Comparison of ENCODE assay signal across 23 mouse cellular contexts in the genomic region with DNA sequence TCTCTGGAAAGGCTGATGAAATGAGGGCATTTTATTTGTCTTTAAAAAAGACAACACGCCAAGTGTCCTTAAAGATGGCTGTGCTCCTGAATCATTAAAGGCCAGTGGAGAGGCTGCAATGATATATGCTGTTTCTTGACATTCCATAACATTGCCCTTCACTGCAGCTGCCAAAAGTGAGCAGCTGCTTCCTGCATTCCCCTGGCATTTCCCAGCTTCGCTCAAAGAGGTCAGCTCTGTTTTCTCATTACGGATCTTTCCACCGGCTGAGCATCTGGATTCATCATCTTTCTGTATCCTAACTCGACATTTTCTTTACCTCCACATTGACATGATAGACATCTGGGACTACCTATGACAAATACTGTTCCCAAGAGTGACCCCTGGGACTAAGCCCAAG. TPM values are rescaled to one million over a fixed set of nuclear protein-coding genes. Genes with fewer than 3 reads are reported as not detected.
DNase-seq lines count a peak whose midpoint lies in the region; ATAC-seq lines count a peak whose summit lies in the region.
"Had no signal": no experiment of that assay in that cellular context is flagged by ENCODE, and none has a peak within 500 bp of the region (broad histone marks: within the 10 kb centered on the region; RNA-seq: fewer than 3 reads in every experiment).

No protein-coding gene starts in this region.

- no peaks in the 10 kb centered on the region for H3K36me3 ChIP-seq in embryonic facial prominence, embryonic 14.5 days (ENCODE audit: control insufficient read depth, insufficient read depth, low read length)
- no peaks in the 10 kb centered on the region for H3K36me3 ChIP-seq in embryonic facial prominence, embryonic 10.5 days (replicated peaks)
- no peaks in the 10 kb centered on the region for H3K36me3 ChIP-seq in hindbrain, embryonic 14.5 days (replicated peaks; ENCODE audit: control insufficient read depth, insufficient read depth)
- H3K36me3 ChIP-seq: embryonic facial prominence, embryonic 15.5 days; forebrain, embryonic 10.5 days; G1E; heart, embryonic 13.5 days; intestine, embryonic 15.5 days had no signal

- H3K4me3 ChIP-seq in embryonic facial prominence, embryonic 14.5 days (ENCODE audit: low read depth, low read length) = no peak overlapping the region
- H3K4me3 ChIP-seq in embryonic facial prominence, embryonic 10.5 days = no peak overlapping the region
- no peak overlapping the region for H3K4me3 ChIP-seq in hindbrain, embryonic 14.5 days (replicated peaks; ENCODE audit: low read length)
- H3K4me3 ChIP-seq: embryonic facial prominence, embryonic 15.5 days; erythroblast, embryonic 14.5 days; forebrain, embryonic 10.5 days; gastrocnemius, adult 2 months; heart, embryonic 13.5 days; intestine, embryonic 15.5 days had no signal

- H3K4me2 ChIP-seq in embryonic facial prominence, embryonic 14.5 days (ENCODE audit: low read depth, low read length) = no peak overlapping the region
- H3K4me2 ChIP-seq in hindbrain, embryonic 14.5 days (replicated peaks) = no peak overlapping the region
- H3K4me2 ChIP-seq: embryonic facial prominence, embryonic 15.5 days; heart, embryonic 13.5 days; intestine, embryonic 15.5 days had no signal

- H3K4me1 ChIP-seq in embryonic facial prominence, embryonic 14.5 days (ENCODE audit: control insufficient read depth, insufficient read depth, low read length) = no peaks in the 10 kb centered on the region
- no peaks in the 10 kb centered on the region for H3K4me1 ChIP-seq in embryonic facial prominence, embryonic 10.5 days
- H3K4me1 ChIP-seq in hindbrain, embryonic 14.5 days (replicated peaks; ENCODE audit: control insufficient read depth, insufficient read depth, low read length) = no peaks in the 10 kb centered on the region
- H3K4me1 ChIP-seq: embryonic facial prominence, embryonic 15.5 days; forebrain, embryonic 10.5 days; heart, embryonic 13.5 days; intestine, embryonic 15.5 days had no signal

- no peaks in the 10 kb centered on the region for H3K27me3 ChIP-seq in embryonic facial prominence, embryonic 14.5 days (replicated peaks; ENCODE audit: control insufficient read depth, insufficient read depth, low read length)
- no peaks in the 10 kb centered on the region for H3K27me3 ChIP-seq in embryonic facial prominence, embryonic 10.5 days (replicated peaks; ENCODE audit: low read depth, poor library complexity, severe bottlenecking)
- no peaks in the 10 kb centered on the region for H3K27me3 ChIP-seq in hindbrain, embryonic 14.5 days (ENCODE audit: control insufficient read depth, insufficient read depth, low read length)
- H3K27me3 ChIP-seq: embryonic facial prominence, embryonic 15.5 days; heart, embryonic 13.5 days; intestine, embryonic 15.5 days had no signal

- no peaks in the 10 kb centered on the region for H3K9me3 ChIP-seq in embryonic facial prominence, embryonic 14.5 days (ENCODE audit: control insufficient read depth, low read length)
- no peaks in the 10 kb centered on the region for H3K9me3 ChIP-seq in embryonic facial prominence, embryonic 10.5 days
- no peaks in the 10 kb centered on the region for H3K9me3 ChIP-seq in hindbrain, embryonic 14.5 days (ENCODE audit: control insufficient read depth, low read length)
- H3K9me3 ChIP-seq: embryonic facial prominence, embryonic 15.5 days; forebrain, embryonic 10.5 days; G1E; heart, embryonic 13.5 days; intestine, embryonic 15.5 days had no signal

- H3K27ac ChIP-seq in embryonic facial prominence, embryonic 14.5 days (replicated peaks; ENCODE audit: low read depth, low read length) = no peak overlapping the region
- H3K27ac ChIP-seq in embryonic facial prominence, embryonic 10.5 days (replicated peaks) = no peak overlapping the region
- H3K27ac ChIP-seq in hindbrain, embryonic 14.5 days = no peak overlapping the region
- H3K27ac ChIP-seq: embryonic facial prominence, embryonic 15.5 days; forebrain, embryonic 10.5 days; gastrocnemius, adult 2 months; heart, embryonic 13.5 days; intestine, embryonic 15.5 days had no signal

- peak; percentile 22 for DNase-seq in embryonic facial prominence, embryonic 14.5 days (ENCODE audit: low spot score)
- DNase-seq in embryonic facial prominence, embryonic 10.5 days (ENCODE audit: low spot score) = no peak
- peak; percentile 5 for DNase-seq in retina, postnatal 1 day
- no peak for DNase-seq in retina, embryonic 14.5 days (ENCODE audit: low spot score)
- peak; percentile 8 for DNase-seq in embryo, embryonic 11.5 days (ENCODE audit: low read depth, low spot score)
- no peak for DNase-seq in gastrocnemius, postnatal 25 days
- no peak for DNase-seq in hindbrain, embryonic 14.5 days (ENCODE audit: low spot score)
- DNase-seq: adrenal gland, postnatal 10 days; cerebellum, adult 11-12 months; cerebellum, adult 9-10 months; cerebellum, postnatal 25 days; gastrocnemius, adult 2 months; gastrocnemius, postnatal 36 days; heart, adult 11 months; heart, postnatal 36 days had no signal

- no peak overlapping the region for H3K9ac ChIP-seq in embryonic facial prominence, embryonic 14.5 days (ENCODE audit: low read depth, low read length)
- H3K9ac ChIP-seq in hindbrain, embryonic 14.5 days = no peak overlapping the region
- H3K9ac ChIP-seq: embryonic facial prominence, embryonic 15.5 days; heart, embryonic 13.5 days; intestine, embryonic 15.5 days had no signal

- no peak for ATAC-seq in embryonic facial prominence, embryonic 14.5 days (ENCODE audit: low read depth)
- ATAC-seq in hindbrain, embryonic 14.5 days (ENCODE audit: low FRiP score) = no peak
- ATAC-seq: CD4-positive, CD25-positive, alpha-beta regulatory T cell, adult 4 months; forebrain, embryonic 14.5 days; intestine, embryonic 15.5 days had no signal

- WGBS in embryonic facial prominence, embryonic 14.5 days = 61% methylated on average over 5 of the region's 5 CpGs
- WGBS in embryonic facial prominence, embryonic 10.5 days = 87% methylated on average over 5 of the region's 5 CpGs
- WGBS in hindbrain, embryonic 14.5 days = 70% methylated on average over 5 of the region's 5 CpGs

RNA-seq across cellular contexts. Expression of gene Nrn1, which starts 44.7 kb away (rescaled TPM):
- polyA plus RNA-seq in embryonic facial prominence, embryonic 14.5 days (2014; fragmentation: Nextera tagmentation; extraction: Ambion mirVana) = 9.4 and 12.0 TPM in 2 replicates
- 2.9 and 3.4 TPM in 2 replicates for polyA plus RNA-seq in embryonic facial prominence, embryonic 10.5 days (2016; fragmentation: Nextera tagmentation; extraction: Ambion mirVana)
- 1 to 10 TPM; 1.2 to 1.5 TPM for total RNA-seq in gastrocnemius, postnatal 25 days (2021)
- polyA plus RNA-seq in hindbrain, embryonic 14.5 days (2014; fragmentation: Nextera tagmentation; extraction: Ambion mirVana) = 64.6 and 83.7 TPM in 2 replicates
- polyA plus RNA-seq: G1E had no signal

Comparison
In these comparisons a context has a peak if more than half of its experiments do, and no peak if none do; other contexts are left out.
1. DNase-seq: peak in embryonic facial prominence, embryonic 14.5 days (single experiment), retina, postnatal 1 day (single experiment) and embryo, embryonic 11.5 days (single experiment); none in embryonic facial prominence, embryonic 10.5 days (single experiment), retina, embryonic 14.5 days (single experiment), gastrocnemius, postnatal 25 days (single experiment) and hindbrain, embryonic 14.5 days (single experiment).